Mouse (Mus musculus): ENCODE data around the gene Cfl1.

Cfl1 gene

DNA sequence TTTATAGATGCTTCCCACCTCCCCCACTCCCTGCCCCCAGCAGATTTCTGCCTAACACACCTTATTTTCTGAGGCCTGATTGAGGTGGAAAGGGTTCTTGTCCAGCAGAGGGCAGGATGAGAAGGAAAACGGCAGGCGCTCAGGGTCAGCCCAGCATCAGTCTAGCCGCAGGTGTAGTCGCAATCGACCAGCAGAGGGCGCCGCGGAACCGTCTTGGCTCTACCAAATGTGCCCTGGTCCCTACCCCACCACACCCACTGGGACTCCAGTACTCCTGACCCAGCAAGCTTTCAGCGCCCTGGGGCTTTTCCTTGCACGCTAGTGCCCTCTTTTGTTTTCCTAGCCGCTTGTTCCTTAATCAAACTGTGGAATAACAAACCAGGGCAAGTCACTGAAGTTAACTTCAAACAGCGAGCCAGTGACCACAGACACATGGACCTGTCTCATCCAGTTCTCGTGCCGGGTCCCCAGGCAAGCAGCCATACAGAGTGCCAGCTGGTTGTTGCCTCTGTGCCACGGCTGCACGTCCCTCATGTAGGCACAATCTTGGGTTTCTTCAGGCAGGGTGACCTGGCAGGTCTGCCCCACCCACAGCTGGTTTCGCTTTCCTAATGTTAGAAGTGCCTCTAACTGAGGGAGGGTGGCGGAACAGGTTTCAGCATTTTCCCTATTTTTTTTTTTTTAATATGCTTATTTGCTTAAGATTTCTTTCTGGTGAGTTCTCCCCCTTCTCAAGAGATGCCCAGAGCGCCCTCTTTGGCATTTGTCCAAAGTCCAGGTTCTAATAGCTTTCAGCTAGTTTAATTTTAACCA lies 39.3 kb downstream of the Cfl1 start:
- peak; percentile 94 for DNase-seq (ENCODE audit: low read depth)

DNA sequence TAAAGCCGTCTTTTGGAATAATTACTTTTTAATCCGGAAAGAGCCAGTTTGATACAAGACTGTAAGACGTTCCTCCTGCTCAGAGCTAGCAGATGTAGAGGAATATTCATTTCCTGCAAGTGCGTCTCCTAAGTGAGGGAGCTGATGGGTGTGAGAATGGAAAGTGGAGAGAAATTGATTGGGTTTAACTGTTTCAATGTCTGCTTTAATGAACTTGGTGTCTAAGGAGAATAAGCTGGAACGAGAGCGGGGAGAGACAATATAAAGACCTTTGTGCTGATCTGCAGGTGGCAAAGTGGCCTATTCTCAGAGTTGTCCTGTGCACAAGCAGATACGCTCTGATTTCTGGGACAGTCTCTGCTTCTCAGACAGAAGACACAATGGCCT lies 39.9 kb downstream of the Cfl1 start:
- DNase-seq (ENCODE audit: low read depth): no peak

DNA sequence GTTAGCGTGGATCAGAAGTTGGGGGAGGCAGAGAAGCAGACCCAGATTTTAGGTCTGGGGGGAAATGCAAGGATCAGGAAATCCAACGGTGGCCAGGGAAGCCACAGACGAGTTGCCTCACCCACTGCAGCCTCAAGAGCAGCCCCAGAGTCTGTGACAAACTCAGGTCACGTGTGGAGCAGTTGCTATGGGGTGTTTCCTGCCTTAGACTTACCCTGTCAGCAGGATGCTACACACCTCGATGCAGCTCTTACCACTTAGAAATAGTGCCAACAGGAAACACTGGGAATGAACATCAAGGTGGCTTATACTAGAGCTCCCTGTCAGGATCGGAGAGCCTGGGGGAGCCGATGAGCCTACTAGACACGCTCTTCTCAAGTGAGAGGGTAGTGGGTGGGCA lies 42.3 kb downstream of the Cfl1 start:
- no peak for DNase-seq (ENCODE audit: low read depth)

DNA sequence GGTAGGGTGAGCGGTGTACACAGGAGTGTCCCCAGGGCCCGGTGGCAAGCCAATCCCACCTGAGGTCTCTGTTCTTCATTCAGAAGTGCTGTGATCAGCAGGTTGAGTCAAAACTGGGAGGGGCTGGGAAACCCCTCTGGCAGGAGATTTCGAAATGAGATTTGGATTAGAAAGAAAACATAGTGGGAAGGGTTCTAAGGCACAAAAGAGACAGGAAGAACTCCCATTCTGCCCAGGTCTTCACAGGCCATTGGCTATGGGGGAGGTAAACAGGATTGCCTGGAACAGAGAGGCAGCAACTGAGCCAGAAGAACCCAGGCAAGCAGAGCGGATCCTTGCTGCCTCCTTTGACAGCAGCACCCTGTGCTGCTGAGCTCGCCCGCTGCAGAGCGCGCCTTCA lies 48.5 kb downstream of the Cfl1 start:
- DNase-seq (ENCODE audit: low read depth): no peak

DNA sequence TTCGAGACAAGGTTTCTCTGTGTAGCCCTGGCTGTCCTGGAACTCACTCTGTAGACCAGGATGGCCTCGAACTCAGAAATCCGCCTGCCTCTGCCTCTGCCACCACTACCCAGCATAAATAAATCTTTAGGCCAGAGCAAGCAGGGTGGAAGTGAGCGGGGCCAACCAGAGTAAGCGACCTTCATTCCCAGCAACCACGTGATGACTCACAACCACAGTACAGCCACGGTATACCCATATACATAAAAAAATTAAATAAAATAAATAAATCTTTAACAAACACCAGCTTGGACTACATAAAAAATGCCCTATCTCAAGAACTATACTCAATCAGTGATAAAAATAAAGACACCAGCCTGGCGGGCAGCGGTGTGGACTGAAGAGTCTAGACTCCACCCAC lies 53.1 kb downstream of the Cfl1 start:
- no peak for DNase-seq (ENCODE audit: low read depth)

DNA sequence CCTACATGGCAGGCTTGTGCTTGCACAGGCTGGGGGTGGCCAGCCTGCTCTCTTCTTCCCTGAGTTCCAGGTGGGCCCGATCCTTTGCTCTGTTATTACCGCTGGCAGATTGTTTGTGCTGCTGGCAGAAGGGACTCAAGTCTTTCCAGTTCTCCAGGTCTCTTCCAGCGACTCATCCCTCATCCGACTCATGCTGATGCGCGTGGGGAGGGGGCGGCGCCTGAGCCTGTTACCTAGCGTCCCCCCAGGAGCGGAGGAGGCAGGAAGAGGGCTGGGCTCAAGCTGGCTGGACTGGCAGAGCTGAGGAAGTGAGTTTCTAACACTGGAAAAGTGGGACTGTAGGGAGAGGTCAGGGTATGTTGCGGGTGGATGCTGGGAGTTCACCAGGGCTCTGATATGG lies 53.8 kb downstream of the Cfl1 start:
- DNase-seq (ENCODE audit: low read depth): no peak
